Mouse (Mus musculus) kidney, postnatal 4 days (tissue): ENCODE data around the gene Spata3.
"Not testable (repeated sequence)": the region's sequence is repeated elsewhere in the genome, so short reads cannot be mapped to it uniquely, and the experiment has no call there.

Source experiments
- DNase-seq, 2 experiments: peaks; one replicate each; pipeline ENCODE4 v3.0.0; 2021; ENCODE audit warnings: mixed read lengths in 2 of 2

Spata3 gene

GRCm38 (mm10) chr1:86016516-86016915, at the start of gene Spata3:
Spata3 (plus strand) TSS chr1:86016816.
- no peak for DNase-seq

- no peak for DNase-seq
Observed at GRCm38 (mm10) chr1:85969081-85969480, 47.5 kb upstream of the Spata3 start.

- DNase-seq, result no peak
Observed at GRCm38 (mm10) chr1:85969519-85969918, 47.1 kb upstream of the Spata3 start.

GRCm38 (mm10) chr1:85971070-85971469, 45.5 kb upstream of the Spata3 start:
- no peak for DNase-seq

- DNase-seq, result no peak
Observed at GRCm38 (mm10) chr1:85972341-85972740, 44.3 kb upstream of the Spata3 start.

GRCm38 (mm10) chr1:85973468-85973877, 43.1 kb upstream of the Spata3 start:
- no peak for DNase-seq

- DNase-seq, result no peak
Observed at GRCm38 (mm10) chr1:85977709-85978108, 38.9 kb upstream of the Spata3 start.

- DNase-seq, result peak; percentile 14 to 23
Observed at GRCm38 (mm10) chr1:85981738-85982357, 34.8 kb upstream of the Spata3 start.

GRCm38 (mm10) chr1:85985784-85986183, 30.8 kb upstream of the Spata3 start:
- DNase-seq, result no peak

GRCm38 (mm10) chr1:85988351-85988750, 28.3 kb upstream of the Spata3 start:
- no peak for DNase-seq

- DNase-seq, result not testable (repeated sequence)
Observed at GRCm38 (mm10) chr1:85988882-85989281, 27.7 kb upstream of the Spata3 start.

- DNase-seq, result no peak
Observed at GRCm38 (mm10) chr1:85992175-85992574, 24.4 kb upstream of the Spata3 start.

- no peak for DNase-seq
Observed at GRCm38 (mm10) chr1:85993541-85993940, 23.1 kb upstream of the Spata3 start.

- DNase-seq, result no peak
Observed at GRCm38 (mm10) chr1:85997221-85997620, 19.4 kb upstream of the Spata3 start.

- DNase-seq, result no peak
Observed at GRCm38 (mm10) chr1:85998012-85998411, 18.6 kb upstream of the Spata3 start.

GRCm38 (mm10) chr1:85999853-86000570, 16.6 kb upstream of the Spata3 start:
- no peak for DNase-seq

GRCm38 (mm10) chr1:86005540-86005939, 11.1 kb upstream of the Spata3 start:
- DNase-seq, result no peak

- no peak for DNase-seq
Observed at GRCm38 (mm10) chr1:86006040-86006439, 10.6 kb upstream of the Spata3 start.

- peak; percentile 94 for DNase-seq
Observed at GRCm38 (mm10) chr1:86007778-86008177, 8.8 kb upstream of the Spata3 start.

GRCm38 (mm10) chr1:86015758-86016157, 858 bp upstream of the Spata3 start:
- DNase-seq, result not testable (repeated sequence)

GRCm38 (mm10) chr1:86018235-86019055, 1.8 kb downstream of the Spata3 start:
- DNase-seq, result peak; percentile 70 to 79

GRCm38 (mm10) chr1:86021365-86021989, 4.9 kb downstream of the Spata3 start:
- no peak for DNase-seq
